Mouse (Mus musculus) layer of hippocampus, postnatal 25 days (tissue): ENCODE data around the gene Slc35f4. TPM values are rescaled to one million over a fixed set of nuclear protein-coding genes. Genes with fewer than 3 reads are reported as not detected.

Experiments
- DNase-seq, 2 experiments: peaks; one replicate each; pipeline ENCODE4 v3.0.0; 2022; ENCODE audit warnings: mixed read lengths in 2 of 2, low spot score in 1 of 2; ENCODE audit errors: extremely low spot score in 1 of 2
- total RNA-seq, 2 experiments: library from RNA; stranded (reverse); gene quantifications; 2 replicates each; pipeline ENCODE4 v1.2.3; 2021

The Slc35f4 gene
- 10 to 100 TPM; 13.9 to 15.9 TPM for total RNA-seq

GRCm38 (mm10) chr14:49525931-49526291 is at the start of gene Slc35f4:
Gene Slc35f4 (minus strand): TSS chr14:49526046.
- peak in 1 of 2 experiments; percentile 40 for DNase-seq

GRCm38 (mm10) chr14:49568369-49568768 is 42.5 kb upstream of the Slc35f4 start:
- no peak for DNase-seq

GRCm38 (mm10) chr14:49560706-49561105 is 34.9 kb upstream of the Slc35f4 start:
- no peak for DNase-seq

- peak in 1 of 2 experiments; percentile 32 for DNase-seq
These were observed 14.3 kb upstream of the Slc35f4 start for GRCm38 (mm10) chr14:49540104-49540503.

- DNase-seq: peak; percentile 38 to 42
These were observed 493 bp downstream of the Slc35f4 start for GRCm38 (mm10) chr14:49525176-49525930.

GRCm38 (mm10) chr14:49524665-49525064 is 1.2 kb downstream of the Slc35f4 start:
- DNase-seq: peak in 1 of 2 experiments; percentile 30

- no peak for DNase-seq
These were observed 10.7 kb downstream of the Slc35f4 start for GRCm38 (mm10) chr14:49515096-49515665.

GRCm38 (mm10) chr14:49514137-49514536 is 11.7 kb downstream of the Slc35f4 start:
- DNase-seq: no peak

- DNase-seq: no peak
These were observed 30.7 kb downstream of the Slc35f4 start for GRCm38 (mm10) chr14:49495192-49495591.

- no peak for DNase-seq
These were observed 32.1 kb downstream of the Slc35f4 start for GRCm38 (mm10) chr14:49493793-49494192.

- DNase-seq: no peak
These were observed 33.3 kb downstream of the Slc35f4 start for GRCm38 (mm10) chr14:49492506-49492905.

- no peak for DNase-seq
These were observed 49.2 kb downstream of the Slc35f4 start for GRCm38 (mm10) chr14:49476602-49477001.

GRCm38 (mm10) chr14:49461761-49462160 is 64.1 kb downstream of the Slc35f4 start:
- DNase-seq: no peak

- no peak for DNase-seq
These were observed 65.0 kb downstream of the Slc35f4 start for GRCm38 (mm10) chr14:49460799-49461198.

- DNase-seq: no peak
These were observed 71.4 kb downstream of the Slc35f4 start for GRCm38 (mm10) chr14:49454283-49454914.

GRCm38 (mm10) chr14:49453782-49454181 is 72.1 kb downstream of the Slc35f4 start:
- DNase-seq: no peak

- no peak for DNase-seq
These were observed 78.2 kb downstream of the Slc35f4 start for GRCm38 (mm10) chr14:49447669-49448068.

GRCm38 (mm10) chr14:49446461-49446860 is 79.4 kb downstream of the Slc35f4 start:
- DNase-seq: no peak

- DNase-seq: no peak
These were observed 89.0 kb downstream of the Slc35f4 start for GRCm38 (mm10) chr14:49436811-49437210.

- DNase-seq: no peak
These were observed 94.0 kb downstream of the Slc35f4 start for GRCm38 (mm10) chr14:49431821-49432220.

- DNase-seq: no peak
These were observed 133.4 kb downstream of the Slc35f4 start for GRCm38 (mm10) chr14:49392482-49392881.

GRCm38 (mm10) chr14:49362161-49362560 is 163.7 kb downstream of the Slc35f4 start:
- DNase-seq: no peak
